Mouse (Mus musculus): ENCODE results near the gene Klf13. TPM values are rescaled to one million over a fixed set of nuclear protein-coding genes. Genes with fewer than 3 reads are reported as not detected.
A peak's percentile ranks its signal among the peaks of the same experiment; 100 is the strongest.

Gene Klf13
- polyA plus RNA-seq, 1 experiment from 2014 or later: 29.6 TPM

DNA sequence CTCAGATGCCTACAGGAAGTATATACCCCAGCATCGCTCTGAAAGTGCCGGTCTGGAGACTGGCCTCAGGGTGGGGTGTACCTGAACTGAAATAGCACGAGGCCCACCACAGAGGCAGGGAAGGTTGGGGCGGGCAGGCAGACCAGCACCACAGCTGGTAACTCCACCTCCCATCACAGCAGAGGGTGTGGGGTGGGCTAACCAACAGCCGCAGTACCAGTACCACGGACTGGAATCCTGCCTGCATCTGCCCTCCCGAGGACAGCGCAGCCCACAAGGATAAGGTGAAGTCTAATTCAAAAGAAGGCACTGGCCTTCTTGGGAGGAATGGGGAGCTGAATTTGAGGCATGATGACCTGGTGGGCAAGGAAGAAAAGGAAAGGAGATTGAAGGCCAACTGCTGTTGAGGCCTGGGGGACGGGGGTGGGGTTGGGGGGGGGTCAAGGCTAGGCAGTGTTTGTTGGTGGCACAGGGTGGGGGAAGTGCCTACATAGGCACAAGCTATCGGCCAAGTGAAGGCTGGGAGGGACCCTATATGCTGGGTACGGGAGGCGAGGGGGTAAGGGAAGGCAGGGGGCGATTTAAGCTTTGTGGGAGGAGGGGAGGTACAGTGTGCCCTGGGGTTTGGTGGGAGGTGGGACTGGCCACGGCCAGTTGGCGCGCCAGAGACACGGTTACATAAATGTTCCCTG is 42.3 kb downstream of the Klf13 start:
- H3K27ac ChIP-seq (replicated peaks): peak overlapping the region; percentile 76
- H3K36me3 ChIP-seq: peaks cover 4% of the 10 kb centered on the region
- H3K27me3 ChIP-seq (ENCODE audit: low read depth, poor library complexity, severe bottlenecking): 0 out of 2 replicates have a peak, but pooled peaks cover 4% of the 10 kb centered on the region
- H3K4me1 ChIP-seq: peaks cover 31% of the 10 kb centered on the region
- peak overlapping the region; percentile 50 for H3K4me3 ChIP-seq
- no peaks in the 10 kb centered on the region for H3K9me3 ChIP-seq (replicated peaks)
- DNase-seq (ENCODE audit: low spot score): no peak
- 22% methylated on average over 17 of the region's 17 CpGs for WGBS

DNA sequence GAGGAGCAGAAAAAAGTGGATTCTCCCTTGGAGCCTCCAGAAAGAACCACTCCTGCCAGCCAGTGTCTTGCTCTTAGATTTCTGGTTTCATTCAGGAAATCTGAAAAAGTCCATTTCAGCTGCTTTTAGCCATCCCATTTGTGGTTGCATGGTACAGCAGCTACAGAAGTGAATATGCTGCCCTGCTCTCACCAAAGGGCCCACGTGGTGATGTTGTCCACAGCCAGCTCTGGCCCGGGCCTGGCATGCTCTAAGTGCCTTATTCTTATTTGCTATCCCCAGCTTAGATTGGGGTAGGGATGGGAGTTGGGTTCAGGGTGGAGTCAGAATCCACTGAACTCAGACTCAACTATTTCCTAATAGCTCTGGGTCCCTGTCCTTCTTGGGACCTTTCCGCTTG is 43.5 kb downstream of the Klf13 start:
- Histone ChIP-seq H3K9me3 (replicated peaks) (no peaks in the 10 kb centered on the region), H3K4me3 (no peak overlapping the region), H3K36me3 (peaks cover 16% of the 10 kb centered on the region), H3K4me1 (peaks cover 29% of the 10 kb centered on the region), H3K27me3 (ENCODE audit: low read depth, poor library complexity, severe bottlenecking) (0 out of 2 replicates have a peak, but pooled peaks cover 4% of the 10 kb centered on the region), H3K27ac (replicated peaks) (no peak overlapping the region)
- DNase-seq (ENCODE audit: low spot score): no peak
- 91% methylated on average over 3 of the region's 3 CpGs for WGBS

DNA sequence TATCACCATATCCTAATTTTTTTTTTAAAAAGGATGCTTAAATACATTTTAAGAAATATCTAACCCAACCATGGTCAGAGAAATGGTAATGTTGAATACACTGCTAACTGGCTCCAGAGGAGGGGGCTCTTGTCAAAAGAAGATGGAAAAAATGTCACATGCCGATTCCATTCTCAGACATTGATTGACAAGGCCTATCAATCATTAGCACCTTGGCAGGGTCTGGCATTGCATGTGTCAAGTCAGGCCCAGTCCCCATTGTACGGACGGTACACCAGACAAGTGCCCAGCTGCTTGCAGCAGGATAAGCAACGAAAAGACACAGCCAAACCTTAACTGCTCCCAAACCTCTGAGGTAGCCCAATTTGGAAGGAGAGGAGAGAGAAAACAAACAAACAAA is 44.1 kb downstream of the Klf13 start:
- peaks cover 22% of the 10 kb centered on the region for H3K36me3 ChIP-seq
- 84% methylated on average over 4 of the region's 4 CpGs for WGBS
- H3K27ac ChIP-seq (replicated peaks): no peak overlapping the region
- peaks cover 30% of the 10 kb centered on the region for H3K4me1 ChIP-seq
- H3K9me3 ChIP-seq (replicated peaks): no peaks in the 10 kb centered on the region
- 0 out of 2 replicates have a peak, but pooled peaks cover 4% of the 10 kb centered on the region for H3K27me3 ChIP-seq (ENCODE audit: low read depth, poor library complexity, severe bottlenecking)
- DNase-seq (ENCODE audit: low spot score): no peak
- H3K4me3 ChIP-seq: no peak overlapping the region

DNA sequence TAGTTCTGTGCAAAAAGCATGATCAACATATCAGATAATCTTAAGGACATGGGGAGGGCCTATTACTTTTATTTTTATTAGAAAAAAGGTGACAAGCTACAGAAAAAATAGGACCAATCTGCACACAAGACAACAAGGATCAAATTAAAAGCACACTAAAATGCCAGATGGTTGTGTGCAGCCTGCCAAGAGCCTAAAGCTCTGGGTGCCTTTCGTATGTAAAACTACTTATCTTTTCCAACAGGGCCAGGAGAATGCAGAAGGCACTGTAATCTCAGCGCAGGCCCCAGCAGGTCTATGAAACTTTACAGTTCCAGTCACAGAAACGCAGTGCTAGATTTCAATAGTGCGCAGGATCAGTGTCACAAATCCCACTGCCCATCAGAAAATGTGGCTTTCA is 45.0 kb downstream of the Klf13 start:
- 64% methylated on average over 4 of the region's 4 CpGs for WGBS
- Histone ChIP-seq H3K4me1 (peaks cover 37% of the 10 kb centered on the region), H3K27me3 (ENCODE audit: low read depth, poor library complexity, severe bottlenecking) (0 out of 2 replicates have a peak, but pooled peaks cover 4% of the 10 kb centered on the region), H3K4me3 (no peak overlapping the region), H3K9me3 (replicated peaks) (no peaks in the 10 kb centered on the region), H3K27ac (replicated peaks) (no peak overlapping the region), H3K36me3 (peaks cover 31% of the 10 kb centered on the region)
- DNase-seq (ENCODE audit: low spot score): no peak

DNA sequence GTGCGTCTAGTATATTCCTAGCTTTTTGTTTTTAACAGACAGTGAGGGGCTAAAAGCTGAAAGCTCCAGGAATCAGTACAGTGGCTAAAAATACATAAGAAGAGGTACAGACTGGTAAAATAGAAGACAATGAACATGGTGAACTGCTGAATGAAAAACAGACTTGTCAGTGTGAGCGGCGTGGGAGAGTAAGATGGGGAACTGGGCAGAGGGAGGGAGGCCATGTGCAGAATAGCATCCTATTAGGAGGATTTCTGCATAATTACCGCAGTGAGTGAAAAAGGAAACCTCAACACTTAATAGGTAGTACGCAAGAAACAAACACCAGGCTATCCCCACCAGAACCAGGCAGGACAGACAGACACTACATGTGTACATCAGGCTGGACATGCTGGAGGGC is 45.5 kb downstream of the Klf13 start:
- no peaks in the 10 kb centered on the region for H3K9me3 ChIP-seq (replicated peaks)
- H3K4me3 ChIP-seq: no peak overlapping the region
- H3K36me3 ChIP-seq: peaks cover 34% of the 10 kb centered on the region
- no peak for DNase-seq (ENCODE audit: low spot score)
- no peak overlapping the region for H3K27ac ChIP-seq (replicated peaks)
- H3K4me1 ChIP-seq: peaks cover 36% of the 10 kb centered on the region
- H3K27me3 ChIP-seq (ENCODE audit: low read depth, poor library complexity, severe bottlenecking): 0 out of 2 replicates have a peak, but pooled peaks cover 3% of the 10 kb centered on the region
- 96% methylated on average over 5 of the region's 5 CpGs for WGBS

DNA sequence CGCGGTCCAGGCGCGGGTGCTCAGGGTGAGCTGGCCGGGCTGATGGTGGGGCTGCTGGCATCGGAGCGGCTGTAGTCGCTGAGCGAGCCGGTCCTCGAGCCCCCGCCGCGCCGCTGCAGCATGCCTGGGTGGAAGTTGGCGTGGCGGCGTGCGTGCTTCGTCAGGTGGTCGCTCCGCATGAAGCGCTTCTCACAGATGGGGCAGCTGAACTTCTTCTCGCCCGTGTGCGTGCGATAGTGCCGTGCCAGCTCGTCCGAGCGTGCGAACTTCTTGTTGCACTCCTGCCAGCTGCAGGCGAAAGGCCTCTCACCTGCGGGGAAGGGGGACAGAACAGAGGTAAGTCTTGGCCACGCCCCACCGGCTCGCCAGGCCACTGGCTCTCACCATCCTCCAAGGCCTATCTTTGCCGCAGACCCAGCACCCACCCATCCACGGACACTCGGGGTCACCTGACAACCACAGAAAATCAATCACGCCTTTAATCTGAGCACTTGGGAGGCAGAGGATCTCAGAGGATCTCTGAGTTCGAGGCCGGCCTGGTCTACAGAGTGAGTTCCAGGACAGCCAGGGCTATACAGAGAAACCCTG is 47.1 kb downstream of the Klf13 start:
- Histone ChIP-seq H3K4me3 (no peak overlapping the region), H3K27me3 (ENCODE audit: low read depth, poor library complexity, severe bottlenecking) (no peaks in the 10 kb centered on the region), H3K36me3 (peaks cover 45% of the 10 kb centered on the region), H3K27ac (replicated peaks) (no peak overlapping the region), H3K9me3 (replicated peaks) (no peaks in the 10 kb centered on the region), H3K4me1 (peaks cover 20% of the 10 kb centered on the region)
- WGBS: 77% methylated on average over 43 of the region's 43 CpGs
- DNase-seq (ENCODE audit: low spot score): no peak

DNA sequence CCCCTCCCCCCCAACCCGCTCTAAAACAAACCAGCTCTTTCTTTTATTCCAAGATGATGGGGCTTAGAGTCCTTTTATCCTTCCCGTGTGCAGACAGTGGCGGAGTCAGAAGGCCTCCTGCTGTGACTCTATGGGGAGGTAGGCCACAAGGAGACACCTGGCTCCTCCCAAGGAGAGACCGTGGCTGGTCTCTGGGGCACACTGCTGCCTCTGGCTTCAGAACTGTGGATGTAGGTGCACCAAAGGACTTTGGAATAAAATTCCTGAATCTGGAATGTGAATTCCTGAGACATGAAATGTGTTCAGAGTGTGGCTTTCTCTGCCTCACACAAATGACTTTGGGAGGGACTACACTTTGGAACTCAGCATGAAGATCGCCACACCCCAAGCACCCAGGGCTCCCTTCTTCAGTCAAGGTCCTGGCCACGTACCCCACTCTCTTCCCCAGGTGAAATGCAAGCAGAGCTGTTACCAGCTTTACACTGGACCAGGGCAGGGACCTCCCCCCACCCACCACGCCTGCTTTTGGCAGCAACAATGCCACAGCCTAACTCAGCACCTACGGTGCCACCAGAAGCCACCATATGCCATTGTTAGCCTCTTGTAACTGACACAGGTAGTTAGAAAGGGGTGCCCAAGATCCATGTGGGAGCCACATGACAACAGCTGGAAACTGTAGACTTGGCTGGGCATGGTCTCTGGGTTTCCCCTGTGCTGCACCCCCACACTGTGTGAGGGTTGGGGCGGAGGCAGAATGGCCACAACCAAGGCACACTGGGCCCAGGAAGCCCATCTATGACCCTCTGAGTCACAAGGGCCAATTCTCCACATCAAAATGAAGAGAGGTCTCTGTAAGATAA is 49.4 kb downstream of the Klf13 start:
- 71% methylated on average over 9 of the region's 9 CpGs for WGBS
- Histone ChIP-seq H3K36me3 (peaks cover 45% of the 10 kb centered on the region), H3K9me3 (replicated peaks) (no peaks in the 10 kb centered on the region), H3K27ac (replicated peaks) (no peak overlapping the region), H3K4me1 (peaks cover 15% of the 10 kb centered on the region), H3K27me3 (ENCODE audit: low read depth, poor library complexity, severe bottlenecking) (no peaks in the 10 kb centered on the region), H3K4me3 (no peak overlapping the region)
- no peak for DNase-seq (ENCODE audit: low spot score)

DNA sequence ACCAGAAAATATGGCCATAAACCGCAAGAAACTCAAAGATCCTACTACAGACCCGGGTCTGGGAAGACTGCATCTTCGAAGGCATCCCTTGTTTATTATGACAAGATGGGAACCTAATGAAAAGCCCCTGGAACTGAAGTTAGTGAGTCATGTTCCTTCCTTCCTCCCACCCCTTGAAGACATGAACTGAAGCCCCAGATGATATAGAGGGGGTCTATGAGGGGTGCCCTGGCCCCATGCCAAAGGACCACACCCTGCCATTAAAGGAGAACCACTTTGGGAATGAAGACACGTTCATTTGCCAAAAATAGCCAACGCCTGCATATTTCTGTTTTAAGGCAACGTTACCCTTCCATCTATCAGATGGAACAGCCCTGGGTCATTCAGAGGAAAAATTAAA is 50.0 kb downstream of the Klf13 start:
- no peaks in the 10 kb centered on the region for H3K9me3 ChIP-seq (replicated peaks)
- no peak for DNase-seq (ENCODE audit: low spot score)
- peaks cover 12% of the 10 kb centered on the region for H3K4me1 ChIP-seq
- H3K4me3 ChIP-seq: no peak overlapping the region
- no peaks in the 10 kb centered on the region for H3K27me3 ChIP-seq (ENCODE audit: low read depth, poor library complexity, severe bottlenecking)
- no peak overlapping the region for H3K27ac ChIP-seq (replicated peaks)
- WGBS: 83% methylated on average over 6 of the region's 6 CpGs
- peaks cover 45% of the 10 kb centered on the region for H3K36me3 ChIP-seq

DNA sequence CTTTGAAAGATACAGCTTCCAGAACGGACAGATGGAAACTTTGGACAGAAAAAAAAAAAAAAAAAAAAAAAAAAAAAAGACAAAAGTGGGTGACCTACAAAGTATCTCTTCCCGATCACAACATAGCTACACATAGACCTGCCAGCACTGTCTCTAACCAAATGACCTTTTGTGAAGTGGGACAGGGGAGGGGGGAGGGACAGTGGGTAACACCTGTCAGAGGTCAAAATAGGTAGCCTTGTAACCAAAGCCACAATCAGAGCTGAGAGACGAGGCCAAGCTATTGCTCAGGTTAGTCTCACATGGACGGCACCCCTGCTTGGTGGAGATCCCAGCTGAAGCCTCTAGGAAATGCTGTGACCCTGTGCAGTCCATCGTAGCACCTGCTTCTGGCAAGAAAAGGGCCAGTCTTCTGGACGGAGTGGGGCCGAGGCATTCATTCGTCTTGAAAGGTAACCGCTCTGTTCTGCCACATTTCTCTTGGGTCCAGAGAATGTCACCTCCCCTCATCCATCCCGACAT is 51.1 kb downstream of the Klf13 start:
- Histone ChIP-seq H3K27me3 (ENCODE audit: low read depth, poor library complexity, severe bottlenecking) (no peaks in the 10 kb centered on the region), H3K27ac (replicated peaks) (no peak overlapping the region), H3K9me3 (replicated peaks) (no peaks in the 10 kb centered on the region), H3K4me1 (peaks cover 12% of the 10 kb centered on the region), H3K36me3 (peaks cover 45% of the 10 kb centered on the region), H3K4me3 (no peak overlapping the region)
- WGBS: 91% methylated on average over 10 of the region's 10 CpGs
- DNase-seq (ENCODE audit: low spot score): no peak

DNA sequence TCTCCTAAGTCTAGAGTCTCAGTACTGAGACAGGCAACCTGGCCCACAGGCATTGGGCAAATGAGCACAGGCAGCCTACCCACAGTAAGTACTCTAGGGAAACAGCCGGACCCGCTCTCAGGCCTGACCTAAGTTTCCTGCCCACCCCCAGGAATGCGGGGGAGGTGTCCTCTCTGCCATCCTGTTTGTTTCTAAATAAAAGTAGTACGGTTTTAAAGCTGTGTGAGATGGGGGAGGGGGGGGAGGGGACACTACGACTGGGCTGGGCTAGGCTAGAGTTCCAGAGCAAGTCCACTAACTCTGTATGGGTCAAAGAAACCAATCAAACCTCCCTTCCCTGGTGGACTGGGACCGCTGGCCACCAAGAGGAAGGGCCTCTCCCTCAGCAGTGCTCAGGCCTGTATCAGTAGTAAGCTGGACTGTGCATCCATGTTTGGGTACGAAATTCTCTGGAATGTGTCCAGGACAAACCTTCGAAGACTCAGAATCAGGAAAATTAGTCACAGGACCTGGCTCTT is 51.6 kb downstream of the Klf13 start:
- H3K4me3 ChIP-seq: no peak overlapping the region
- H3K36me3 ChIP-seq: peaks cover 45% of the 10 kb centered on the region
- no peak for DNase-seq (ENCODE audit: low spot score)
- H3K27me3 ChIP-seq (ENCODE audit: low read depth, poor library complexity, severe bottlenecking): no peaks in the 10 kb centered on the region
- peaks cover 12% of the 10 kb centered on the region for H3K4me1 ChIP-seq
- H3K9me3 ChIP-seq (replicated peaks): no peaks in the 10 kb centered on the region
- WGBS: 65% methylated on average over 8 of the region's 8 CpGs
- no peak overlapping the region for H3K27ac ChIP-seq (replicated peaks)

DNA sequence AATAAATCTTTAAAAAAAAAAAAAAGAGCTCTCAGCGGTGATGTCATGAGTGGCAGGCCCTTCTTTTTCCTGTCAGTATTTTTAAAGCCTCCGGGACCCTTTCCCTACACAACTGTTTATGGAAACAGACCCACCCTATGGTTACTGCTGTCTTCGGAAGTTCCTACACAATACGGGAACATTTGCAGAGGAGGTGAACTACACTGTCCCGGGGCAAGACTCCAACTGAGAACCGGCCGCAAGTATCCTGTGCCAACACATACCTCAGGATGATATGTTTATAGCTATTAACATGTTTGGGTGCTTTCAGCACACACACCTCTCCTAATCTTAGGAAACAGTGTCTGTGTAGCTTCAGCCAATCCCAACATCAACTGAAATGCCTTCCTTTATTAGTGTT is 53.7 kb downstream of the Klf13 start:
- WGBS: 92% methylated on average over 7 of the region's 7 CpGs
- no peak for DNase-seq (ENCODE audit: low spot score)
- Histone ChIP-seq H3K36me3 (peaks cover 27% of the 10 kb centered on the region), H3K27ac (replicated peaks) (no peak overlapping the region), H3K4me1 (peaks cover 8% of the 10 kb centered on the region), H3K27me3 (ENCODE audit: low read depth, poor library complexity, severe bottlenecking) (no peaks in the 10 kb centered on the region), H3K9me3 (replicated peaks) (no peaks in the 10 kb centered on the region), H3K4me3 (no peak overlapping the region)

DNA sequence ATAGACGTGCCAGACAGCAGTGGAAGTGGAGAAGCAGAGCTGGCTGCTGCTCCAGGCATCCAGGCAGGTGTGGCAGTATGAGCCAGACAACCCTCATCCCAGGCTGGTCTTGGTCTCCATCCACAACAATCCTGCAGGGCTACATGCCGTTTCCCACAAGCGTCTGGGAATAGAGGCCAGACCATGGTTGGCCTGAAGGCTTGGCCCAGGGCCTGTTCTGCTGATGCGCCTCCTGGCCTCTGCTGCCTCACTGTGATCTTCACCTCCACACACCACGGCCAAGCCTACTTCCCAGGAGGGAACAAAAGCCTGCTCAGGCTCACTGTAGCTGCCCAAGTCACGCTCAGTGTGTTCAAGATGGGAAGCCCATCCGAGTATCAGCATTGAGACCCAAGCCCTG is 56.0 kb downstream of the Klf13 start:
- DNase-seq (ENCODE audit: low spot score): no peak
- WGBS: 84% methylated on average over 7 of the region's 7 CpGs
- H3K27ac ChIP-seq (replicated peaks): no peak overlapping the region
- H3K36me3 ChIP-seq: peaks cover 6% of the 10 kb centered on the region
- H3K27me3 ChIP-seq (ENCODE audit: low read depth, poor library complexity, severe bottlenecking): no peaks in the 10 kb centered on the region
- peaks cover 1% of the 10 kb centered on the region for H3K4me1 ChIP-seq
- H3K4me3 ChIP-seq: no peak overlapping the region
- no peaks in the 10 kb centered on the region for H3K9me3 ChIP-seq (replicated peaks)
